Mouse (Mus musculus) adrenal gland, postnatal 36 days (tissue): ENCODE results near the gene Med25. TPM values are rescaled to one million over a fixed set of nuclear protein-coding genes. Genes with fewer than 3 reads are reported as not detected.
A peak's percentile ranks its signal among the peaks of the same experiment; 100 is the strongest.

Experiments
- DNase-seq, 2 experiments: peaks; one replicate each; pipeline ENCODE4 v3.0.0; 2021; ENCODE audit warnings: mixed read lengths in 1 of 2
- long read RNA-seq, 2 experiments: library from polyadenylated mRNA; stranded (forward); transcript quantifications; one replicate each; pipeline ENCODE4 v2.0.0; 2021; ENCODE audit warnings: borderline sequencing depth in 2 of 2
- total RNA-seq, 2 experiments: library from RNA; stranded (reverse); gene quantifications; 2 replicates each; pipeline ENCODE4 v1.2.3; 2021

The Med25 gene
- total RNA-seq = 10 to 100 TPM; 86.1 to 97.1 TPM
- long read RNA-seq, experiment 1, transcript Med25-201 (18 exons, 2,619 nt) = major isoform, 36 of 100 reads
- long read RNA-seq, experiment 1, partial matches to known transcripts = 30 of 100 reads
- long read RNA-seq, experiment 1, other reads (novel, unspliced or antisense) = 30 of 100 reads
- long read RNA-seq, experiment 2, transcript Med25-201 (18 exons, 2,619 nt) = major isoform, 33 of 74 reads
- long read RNA-seq, experiment 2, partial matches to known transcripts = 12 of 74 reads
- long read RNA-seq, experiment 2, other reads (novel, unspliced or antisense) = 24 of 74 reads

DNA sequence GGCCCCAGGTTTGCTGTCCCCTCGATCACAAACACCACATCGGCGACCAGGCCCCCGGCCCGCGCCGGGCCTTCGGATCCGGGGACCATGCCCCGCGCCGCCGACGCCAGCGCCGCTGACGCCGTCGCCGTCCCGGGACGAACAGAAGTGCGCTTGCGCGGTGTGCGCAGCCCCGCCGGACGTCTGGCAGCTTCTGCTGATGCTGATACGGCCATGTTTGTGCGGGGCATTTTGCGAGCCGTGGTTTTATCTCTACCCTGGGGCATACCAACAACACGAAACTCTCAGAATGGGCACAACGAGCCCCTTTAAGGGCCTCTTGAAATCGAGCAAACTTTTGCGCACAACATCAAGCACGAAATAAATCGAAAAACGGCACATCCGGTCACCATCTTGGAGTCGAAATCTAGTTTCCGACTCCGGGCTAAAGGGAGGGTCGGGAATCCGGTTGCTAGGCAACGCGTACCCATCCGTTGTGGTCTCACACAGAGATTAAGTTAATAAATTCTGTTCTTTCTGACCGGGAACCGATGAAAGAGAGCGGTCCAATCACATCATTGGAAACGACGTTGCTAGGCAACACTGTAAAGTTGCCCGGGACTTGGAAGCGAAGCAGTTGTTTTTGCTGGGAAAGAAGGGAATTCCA, at the start of gene Med25:
Med25 (minus strand) TSS at position 437 of the 646 bp plus-strand sequence.
- peak; percentile 89 to 90 for DNase-seq

DNA sequence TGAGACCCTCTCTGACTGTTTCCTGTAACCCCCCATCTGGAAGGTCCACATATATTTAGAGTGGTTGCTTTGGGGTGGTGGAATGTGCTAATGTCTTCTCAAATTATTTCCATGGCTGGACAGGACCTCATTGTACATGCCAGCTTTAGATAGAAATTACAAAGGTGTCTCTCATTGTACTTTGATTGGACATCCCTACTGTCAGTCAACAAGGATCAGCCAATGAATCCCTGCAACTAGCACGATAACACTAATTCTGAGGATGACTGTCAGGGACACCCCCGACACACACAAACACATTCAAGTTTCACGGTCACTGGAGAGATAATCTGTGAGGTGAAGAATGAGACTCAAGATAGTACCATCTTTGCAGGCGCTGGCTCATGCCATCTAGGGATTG, 46.2 kb upstream of the Med25 start:
- DNase-seq = no peak

DNA sequence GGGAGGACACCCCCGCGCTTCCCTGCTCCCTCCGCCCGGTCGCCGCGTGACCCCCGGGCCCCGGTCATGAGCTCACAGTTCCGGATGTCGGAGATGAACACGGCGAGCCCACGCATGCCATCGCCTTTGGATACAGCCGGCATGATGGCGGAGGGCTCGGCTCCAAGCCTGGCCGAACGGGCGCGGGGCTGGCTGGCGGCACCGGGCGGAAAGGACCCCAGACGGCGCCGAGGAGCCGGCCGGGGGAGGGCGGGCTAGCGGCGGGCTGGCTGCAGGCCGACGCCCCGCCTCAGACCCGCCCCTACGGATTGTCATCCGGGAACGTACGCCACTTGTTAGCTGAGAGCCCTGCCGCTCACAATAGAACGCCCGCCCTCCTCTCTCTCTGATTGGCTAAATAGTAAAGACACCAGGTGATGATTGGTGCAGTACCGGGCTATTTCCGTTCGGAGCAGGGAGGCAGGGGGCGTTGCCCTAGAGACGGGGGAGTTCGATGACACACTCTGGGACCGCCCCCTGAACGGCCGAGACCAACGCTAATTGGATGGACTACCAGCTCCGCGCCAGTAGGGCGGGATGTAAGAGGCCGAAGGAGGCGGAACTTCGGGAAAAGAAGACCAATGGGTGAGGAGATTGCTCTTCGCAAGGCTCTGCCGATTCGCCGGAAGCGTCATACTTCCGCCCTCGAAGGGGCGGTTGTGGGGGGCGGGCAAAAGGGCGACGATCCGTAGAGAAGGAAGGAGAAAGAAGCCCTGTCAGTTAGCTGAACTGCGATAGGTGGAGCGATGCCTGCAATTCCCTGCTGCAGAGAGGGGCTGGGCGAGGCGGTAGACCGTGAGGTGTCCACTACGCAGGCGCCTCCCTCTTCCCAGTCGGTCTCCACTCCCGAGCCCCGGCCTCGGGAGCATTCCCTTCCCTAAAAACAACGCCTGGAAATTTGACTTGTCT, 37.0 kb upstream of the Med25 start, which contains the start of gene Ap2a1:
Ap2a1 (minus strand) TSS at position 293 of the 948 bp plus-strand sequence.
- DNase-seq = peak; percentile 99

DNA sequence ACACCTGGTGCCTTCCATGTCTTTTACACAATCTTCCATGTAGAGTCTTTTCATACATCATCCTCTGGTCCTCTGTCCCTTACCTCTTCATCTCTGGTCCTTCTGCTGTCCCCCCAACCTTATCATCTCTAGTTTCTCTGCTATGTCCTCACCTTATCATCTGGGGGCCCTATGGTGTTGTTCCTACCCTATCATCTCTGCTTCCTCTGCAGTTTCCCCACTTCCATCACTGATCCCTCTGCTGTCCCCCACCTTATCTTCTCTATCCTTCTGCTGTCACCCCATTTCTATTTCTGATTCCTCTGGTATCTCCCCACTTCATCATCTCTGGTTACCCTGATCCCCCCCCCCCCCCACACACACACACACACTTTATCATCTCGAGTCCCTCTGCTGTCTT, 36.1 kb upstream of the Med25 start:
- DNase-seq = no peak

DNA sequence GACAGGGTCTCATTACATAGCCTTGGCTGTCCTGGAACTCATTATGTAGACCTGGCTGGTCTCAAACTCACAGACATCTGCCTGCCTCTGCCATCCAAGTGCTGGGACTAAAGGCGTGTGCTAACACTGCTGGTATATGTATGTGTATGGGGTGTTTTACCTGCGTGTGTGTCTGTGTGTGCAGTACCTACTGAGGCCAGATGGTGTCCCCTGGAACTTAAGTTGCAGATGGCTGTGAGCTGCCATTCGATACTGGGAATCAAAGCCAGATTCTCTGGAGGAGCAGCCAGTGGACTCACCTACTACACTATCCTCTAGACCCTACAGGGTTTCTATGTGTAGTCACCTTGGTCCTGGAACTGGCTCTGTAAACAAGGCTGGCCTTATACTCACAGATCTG, 33.0 kb upstream of the Med25 start:
- no peak for DNase-seq

DNA sequence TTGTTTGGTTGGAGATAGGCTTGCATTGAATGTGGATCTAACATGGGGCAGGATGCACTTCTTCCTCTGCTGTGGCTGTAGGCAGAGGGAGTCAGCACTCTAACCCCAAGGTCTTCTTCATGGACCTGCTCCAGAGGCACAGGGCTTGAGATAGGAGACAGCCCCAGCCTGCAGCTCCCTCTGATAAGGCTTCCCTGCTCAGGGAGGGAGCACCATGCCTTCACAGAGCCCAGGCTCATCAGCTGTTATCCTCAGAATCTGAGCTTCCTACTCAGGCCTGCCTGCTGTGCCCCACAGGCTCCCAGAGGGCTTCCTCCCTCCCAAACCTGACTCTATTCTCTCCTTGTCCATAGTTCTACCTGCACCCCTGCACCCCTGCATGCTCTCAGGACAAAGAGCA, 30.0 kb upstream of the Med25 start:
- no peak for DNase-seq

DNA sequence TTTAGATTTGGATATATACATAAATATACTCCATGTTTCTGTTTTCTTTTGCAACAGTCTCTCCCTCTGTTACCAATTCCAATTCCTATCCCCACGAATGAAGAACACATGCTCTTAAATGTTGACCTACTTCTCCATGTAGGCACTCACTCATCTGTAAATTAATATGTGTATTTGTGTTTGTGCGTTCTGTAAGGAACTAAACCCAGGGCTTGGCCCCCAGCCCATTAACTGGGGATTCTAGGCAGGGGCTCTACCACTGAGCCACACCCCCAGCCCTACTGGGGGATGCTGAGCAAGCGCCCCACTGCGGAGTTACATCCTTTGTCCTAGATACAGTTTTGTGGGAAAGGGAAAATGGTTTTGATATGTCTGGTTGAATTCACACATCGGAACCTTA, 26.6 kb upstream of the Med25 start:
- DNase-seq = no peak

DNA sequence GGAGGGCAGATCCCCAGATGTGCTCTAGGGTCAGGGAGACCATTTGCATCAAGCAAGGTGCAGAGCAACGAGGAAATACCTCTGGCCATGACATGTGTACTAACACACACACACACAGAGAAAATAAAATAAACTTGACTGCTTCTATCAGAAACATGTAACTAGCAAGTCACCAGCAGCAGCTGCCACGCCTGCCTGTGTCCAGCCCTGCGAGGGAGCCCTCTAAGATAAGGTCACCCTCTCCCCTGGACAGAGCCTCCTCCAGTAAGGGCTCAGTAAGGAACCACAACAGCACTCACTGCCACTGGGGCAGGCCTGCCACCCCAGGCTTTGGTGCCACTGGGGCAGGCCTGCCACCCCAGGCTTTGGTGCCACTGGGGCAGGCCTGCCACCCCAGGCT, 25.7 kb upstream of the Med25 start:
- no peak for DNase-seq

DNA sequence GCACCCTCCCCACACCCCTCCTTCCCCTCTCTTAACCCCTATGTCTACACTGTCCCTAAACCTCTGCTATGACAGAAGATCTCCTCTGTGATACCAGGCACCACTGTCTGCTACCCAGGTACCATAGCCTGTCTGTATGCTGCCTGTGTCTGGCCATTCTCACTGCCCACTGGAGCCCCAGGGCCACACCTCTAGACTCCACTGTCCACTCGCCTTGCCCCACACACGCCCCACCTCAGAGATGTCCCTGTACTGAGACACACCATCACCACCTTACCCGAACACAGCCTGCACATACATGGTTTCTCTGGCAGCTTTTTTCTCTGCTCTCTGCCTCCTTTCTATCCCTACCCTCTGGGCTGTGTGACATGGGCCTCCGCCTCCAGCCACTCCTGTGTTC, 24.4 kb upstream of the Med25 start:
- DNase-seq = no peak

DNA sequence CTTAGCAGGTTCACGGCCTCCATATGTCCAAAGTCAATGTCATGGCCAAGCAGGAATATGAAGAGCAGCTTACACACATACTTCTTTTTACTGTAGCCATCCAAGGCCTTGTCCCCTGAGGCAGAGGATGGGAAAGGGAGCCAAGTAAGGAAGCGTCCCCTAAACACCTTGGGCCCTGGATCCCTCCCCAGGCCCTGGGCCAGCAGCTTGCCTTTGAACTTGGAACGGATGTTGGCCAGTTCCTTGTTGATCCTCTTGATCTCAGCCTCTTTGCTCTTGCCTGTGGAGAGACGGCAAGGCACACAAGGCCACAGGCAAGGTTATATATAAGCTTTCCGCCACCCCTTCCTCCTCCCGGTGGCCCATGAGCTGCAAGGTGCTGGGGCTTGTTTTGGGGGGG, 23.7 kb upstream of the Med25 start:
- DNase-seq = peak; percentile 32 to 49

DNA sequence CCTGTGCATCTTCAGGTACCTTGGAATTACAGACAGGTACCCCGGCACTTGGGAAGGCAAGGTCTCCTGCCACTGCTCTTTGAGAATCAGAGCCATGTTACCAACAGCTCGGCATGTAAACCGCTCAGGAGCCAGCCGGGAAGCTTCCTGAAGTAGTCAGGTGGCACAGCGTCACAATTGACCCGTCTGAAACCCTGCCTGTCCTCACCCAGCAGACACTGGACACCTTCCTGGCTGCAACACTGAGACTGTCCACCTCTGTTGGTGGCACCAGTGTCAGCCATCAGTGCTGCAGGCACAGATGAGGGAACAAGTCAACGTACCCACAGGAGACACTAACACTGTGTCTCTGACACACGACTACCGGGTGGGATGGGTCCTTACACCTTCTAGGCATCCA, 22.8 kb upstream of the Med25 start:
- no peak for DNase-seq

DNA sequence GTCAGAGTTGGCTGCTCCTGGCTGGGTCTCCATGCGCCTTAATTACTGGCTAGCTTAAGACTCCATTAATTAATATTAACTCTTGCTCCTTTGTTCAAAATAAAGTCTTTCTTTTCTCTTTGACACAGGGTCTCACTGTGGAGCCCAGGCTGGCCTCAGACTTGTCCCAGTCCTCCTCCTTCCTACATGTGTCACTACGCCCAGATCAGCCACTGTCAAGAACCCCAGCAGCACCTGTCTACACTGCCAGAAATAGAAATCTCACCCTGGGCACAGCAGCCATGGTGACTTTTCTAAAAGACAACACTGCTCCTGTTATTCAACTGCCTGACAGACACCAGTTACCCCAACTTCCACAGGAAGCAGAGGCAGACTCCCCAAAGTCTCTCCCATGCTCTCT, 21.9 kb upstream of the Med25 start:
- no peak for DNase-seq

DNA sequence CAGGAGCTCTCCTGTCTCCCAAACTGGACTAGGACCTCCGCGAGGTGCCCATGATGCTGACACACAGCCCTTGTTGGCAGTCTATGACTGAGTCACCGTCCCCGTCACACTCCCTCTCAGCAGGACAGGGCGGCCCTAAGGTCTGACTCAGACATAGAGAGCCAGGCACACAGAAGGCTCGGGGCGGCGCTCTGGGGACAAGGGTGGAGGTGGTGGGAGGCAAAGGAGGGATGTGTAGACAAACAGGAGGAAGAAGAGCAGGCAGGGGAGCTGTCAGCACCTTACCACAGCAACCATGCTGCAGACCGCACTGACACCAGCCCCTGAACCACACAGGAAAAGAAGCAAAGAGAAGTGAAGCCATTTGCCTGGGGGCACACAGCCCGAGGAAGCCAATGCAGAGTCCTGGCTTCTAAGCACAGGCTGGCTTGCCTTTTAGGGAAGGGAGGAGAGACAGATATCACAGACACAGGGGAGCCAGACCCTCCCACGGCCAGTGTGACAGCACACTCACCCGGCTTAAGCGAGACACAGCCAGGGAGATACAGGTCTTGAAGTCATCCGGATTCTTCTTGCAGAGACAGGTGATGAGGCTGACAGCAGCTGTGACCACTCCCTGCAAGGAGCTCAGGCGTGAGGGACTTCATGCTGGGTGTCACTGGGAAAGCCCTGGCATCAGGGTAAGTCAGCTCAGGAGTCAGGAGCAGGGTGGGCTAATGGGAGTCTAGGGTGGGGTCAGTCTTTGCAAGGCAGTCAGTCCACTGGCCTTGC, 16.4 kb upstream of the Med25 start:
- peak; percentile 85 to 90 for DNase-seq

DNA sequence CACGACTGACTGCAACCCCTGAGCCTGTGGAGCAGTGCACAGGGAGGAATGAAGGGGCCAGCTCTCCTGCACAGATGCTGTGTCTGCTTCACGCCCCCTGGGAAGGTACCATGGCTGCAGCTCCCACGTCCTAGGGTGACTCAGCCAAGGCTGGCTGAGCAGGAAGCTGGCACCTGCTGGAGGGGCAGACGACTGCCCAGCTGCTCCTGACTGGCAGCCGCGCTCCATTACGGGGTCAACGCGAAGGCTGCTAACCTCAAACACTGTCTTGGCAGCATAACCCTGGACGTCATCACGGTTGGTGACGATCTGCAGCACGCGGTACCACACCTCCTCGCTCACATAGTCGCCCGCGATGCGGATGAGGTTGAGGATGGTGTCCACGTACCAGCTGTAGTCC, 12.9 kb upstream of the Med25 start:
- no peak for DNase-seq

DNA sequence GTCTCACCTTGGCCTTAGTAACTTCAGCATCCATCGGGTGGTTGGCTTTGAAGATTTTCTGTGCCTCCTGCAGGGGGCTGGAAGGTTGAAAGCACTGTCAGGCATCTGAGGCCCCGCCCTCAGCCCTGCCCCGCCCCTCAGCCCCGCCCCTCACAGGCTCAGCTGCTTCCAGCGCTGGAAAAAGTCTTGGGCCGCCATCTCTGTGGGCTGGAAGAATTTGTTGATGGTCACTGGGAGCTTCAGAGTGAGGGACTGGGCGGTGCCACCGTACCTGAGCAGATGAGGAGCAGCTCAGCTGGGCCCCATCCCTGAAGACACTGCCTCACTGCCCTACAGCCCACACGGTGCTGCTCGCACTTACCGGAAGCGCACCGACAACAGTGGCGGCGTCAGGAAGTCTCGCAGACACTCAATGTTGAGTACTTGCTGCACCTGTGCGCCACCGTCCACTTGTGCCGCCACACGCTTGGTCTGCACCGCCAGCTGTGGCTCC, 8.8 kb upstream of the Med25 start:
- peak; percentile 25 to 64 for DNase-seq

DNA sequence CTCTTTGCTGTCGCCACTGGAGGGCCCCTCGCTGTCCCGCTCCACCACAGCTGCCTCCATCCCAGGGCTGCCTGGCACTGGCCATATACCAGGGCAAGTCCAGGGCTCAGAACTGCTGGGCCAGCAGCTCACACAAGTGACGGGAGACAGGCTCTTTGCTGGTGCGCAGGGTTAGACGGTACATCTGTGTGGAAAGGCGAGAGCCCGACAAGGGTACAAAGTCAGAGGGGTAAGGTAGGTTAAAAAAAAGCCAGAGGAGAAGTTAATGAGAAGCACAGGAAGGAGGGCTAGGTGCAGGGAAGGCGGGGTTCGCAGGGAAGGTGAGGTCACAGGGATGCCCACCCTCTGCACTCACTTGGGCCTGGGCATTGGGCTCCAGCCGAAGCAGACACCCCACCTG, 8.1 kb upstream of the Med25 start:
- no peak for DNase-seq

DNA sequence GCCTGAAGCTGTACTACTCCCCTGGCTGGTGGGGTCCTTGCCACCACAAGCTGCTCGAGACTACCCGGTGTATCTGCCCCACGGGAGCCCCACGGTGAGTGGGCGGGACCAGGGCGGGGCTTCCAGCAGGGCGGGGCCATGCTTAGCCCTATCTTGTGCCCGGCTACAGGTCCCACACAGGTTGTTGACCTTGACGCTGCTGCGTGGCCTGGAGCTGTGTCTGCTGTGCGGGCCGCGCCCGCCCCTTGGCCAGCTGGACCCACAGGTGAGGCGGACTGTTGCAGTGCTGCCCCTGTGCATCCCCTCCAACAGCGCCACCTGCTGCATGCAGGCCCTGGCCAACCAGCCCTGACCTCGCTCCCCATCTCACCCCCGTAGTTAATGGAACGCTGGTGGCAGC, 6.1 kb upstream of the Med25 start:
- peak; percentile 53 to 67 for DNase-seq

DNA sequence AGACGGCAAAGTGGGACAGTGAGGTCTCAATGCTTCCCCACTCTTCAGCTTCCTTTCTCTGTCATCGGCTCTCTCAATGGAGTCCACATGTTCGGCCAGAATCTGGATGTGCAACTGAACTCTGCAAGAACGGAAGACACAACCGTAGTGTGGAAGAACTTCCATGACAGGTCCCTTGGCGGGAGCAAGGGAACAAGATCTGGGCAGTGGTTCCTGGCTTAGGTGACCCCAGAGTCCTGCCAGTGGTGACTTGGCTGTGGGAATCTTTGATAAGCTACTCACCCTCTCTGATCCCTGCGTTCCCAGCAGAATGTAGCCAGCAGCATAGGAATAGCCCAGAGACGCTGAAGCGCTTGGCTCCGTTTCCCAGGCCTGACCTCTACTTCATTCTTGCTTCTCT, 4.0 kb upstream of the Med25 start:
- DNase-seq = peak in 1 of 2 experiments; percentile 35

DNA sequence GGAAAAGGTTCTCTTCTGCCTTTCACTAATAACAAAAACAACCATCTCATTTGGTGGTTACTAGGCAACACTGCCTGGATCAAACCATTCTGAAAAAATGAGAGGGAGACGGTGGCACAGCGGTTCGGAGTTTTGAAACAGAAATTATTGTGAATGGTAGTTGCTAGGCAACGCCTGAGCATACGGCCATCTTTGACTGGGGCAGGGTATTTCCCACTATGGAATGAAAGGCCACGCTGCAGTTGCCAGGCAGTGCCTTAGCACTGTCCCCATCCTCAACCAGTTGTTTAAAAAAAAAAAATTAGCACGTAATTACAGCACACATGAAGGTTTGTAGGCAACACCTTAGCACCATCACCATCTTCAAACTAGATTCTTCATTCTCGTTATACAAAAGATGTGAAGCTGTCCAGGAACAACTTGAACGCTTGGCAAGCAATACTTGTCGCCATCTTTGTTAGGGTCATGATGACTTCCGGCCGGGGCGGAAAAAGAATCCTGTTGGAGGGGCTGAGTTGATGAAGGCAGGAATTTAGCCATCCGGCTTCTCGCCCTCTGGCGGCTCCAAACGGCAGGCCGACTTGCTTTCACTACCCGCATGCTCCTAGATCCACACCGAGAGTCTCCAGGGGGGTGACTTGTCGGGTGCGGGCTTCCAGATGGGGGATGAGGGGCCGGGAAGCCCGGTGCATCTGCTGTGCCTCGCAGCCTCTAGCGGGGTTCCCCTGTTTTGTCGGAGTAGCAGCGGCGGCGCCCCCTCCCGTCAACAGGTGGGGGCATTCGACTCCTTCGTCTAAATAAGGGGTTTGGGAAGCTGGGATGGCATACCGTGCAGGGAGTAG, 3.3 kb upstream of the Med25 start, which contains the start of gene Fuz:
Fuz (plus strand) TSS at position 487 of the 842 bp plus-strand sequence.
- peak; percentile 91 to 92 for DNase-seq

DNA sequence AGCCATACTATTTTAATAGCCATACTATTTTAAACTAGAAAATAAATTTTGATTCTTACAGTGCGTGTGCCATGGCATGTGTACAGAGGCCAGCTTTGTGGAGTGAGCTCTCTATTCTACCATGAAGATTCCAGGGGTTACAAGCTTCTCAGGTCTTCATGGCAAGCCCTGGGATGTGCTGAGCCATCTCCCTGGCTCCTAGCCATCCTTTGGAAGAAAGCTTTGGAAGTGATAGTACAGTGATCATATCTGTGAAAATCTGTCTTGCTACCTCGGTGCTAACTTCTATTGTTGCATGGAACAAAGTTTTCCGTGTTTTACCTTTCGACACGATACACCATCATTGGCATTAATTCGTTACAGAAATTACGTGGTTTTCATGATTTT, 2.7 kb upstream of the Med25 start:
- no peak for DNase-seq

DNA sequence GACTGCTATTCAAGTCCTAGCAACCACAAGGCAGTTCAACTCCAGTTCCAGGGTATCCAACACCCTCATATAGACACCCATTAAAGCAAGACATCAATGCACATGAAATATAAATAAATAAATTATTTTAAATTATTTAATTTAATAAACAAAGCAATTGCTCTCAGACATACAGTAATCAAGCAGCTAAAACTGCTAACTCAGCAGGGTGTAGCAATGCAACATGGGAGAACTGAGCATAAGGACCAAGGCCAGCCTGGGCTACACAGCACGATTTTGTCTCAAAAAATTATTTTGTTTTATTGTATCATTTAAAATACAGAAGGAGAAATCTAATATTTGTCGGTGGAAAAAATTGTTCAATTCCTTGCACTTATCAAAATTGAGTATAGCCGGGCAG, 1.7 kb upstream of the Med25 start:
- no peak for DNase-seq
